Mouse (Mus musculus) liver, embryonic 12.5 days (tissue): ENCODE measurements around the gene Cdh22. TPM values are rescaled to one million over a fixed set of nuclear protein-coding genes. Genes with fewer than 3 reads are reported as not detected.

Experiments used
- ATAC-seq: fragments of 200-750 bp; cut with Nextera tagmentation; 2 replicates; pipeline ENCODE4 v1.8.0; 2017; ENCODE audit warnings: moderate number of reproducible peaks, mild to moderate bottlenecking, moderate library complexity
- H3K27ac ChIP-seq: fragments of 300-500 bp; sonication (generic); 2 replicates; pipeline ENCODE4 v1.5.1; 2016; ENCODE audit warnings: mild to moderate bottlenecking
- H3K27me3 ChIP-seq: fragments of 300-500 bp; sonication (generic); replicated peaks from 2 replicates; pipeline ENCODE4 v1.6.1; 2016; ENCODE audit warnings: mild to moderate bottlenecking, moderate library complexity
- H3K36me3 ChIP-seq: fragments of 300-500 bp; sonication (generic); 2 replicates; pipeline ENCODE4 v1.6.1; 2016; ENCODE audit warnings: mild to moderate bottlenecking, moderate library complexity
- H3K4me1 ChIP-seq: fragments of 300-500 bp; sonication (generic); 2 replicates; pipeline ENCODE4 v1.6.1; 2016
- H3K4me2 ChIP-seq: fragments of 300-500 bp; sonication (generic); 2 replicates; pipeline ENCODE4 v1.6.1; 2016; ENCODE audit warnings: mild to moderate bottlenecking, moderate library complexity
- H3K4me3 ChIP-seq: fragments of 300-500 bp; sonication (generic); 2 replicates; pipeline ENCODE4 v1.5.1; 2016; ENCODE audit warnings: mild to moderate bottlenecking, moderate library complexity
- H3K9ac ChIP-seq: fragments of 300-500 bp; sonication (generic); 2 replicates; pipeline ENCODE4 v1.6.1; 2016; ENCODE audit warnings: mild to moderate bottlenecking, moderate library complexity
- H3K9me3 ChIP-seq: fragments of 300-500 bp; sonication (generic); replicated peaks from 2 replicates; pipeline ENCODE4 v1.6.1; 2016; ENCODE audit warnings: mild to moderate bottlenecking, moderate library complexity
- WGBS: fragments of 180-500 bp; shearing (Covaris S2); methylation state at CpG from one replicate; pipeline ENCODE4 v1.1.7; 2016; ENCODE audit not compliant: insufficient replicate concordance; 5-methylcytosine and 5-hydroxymethylcytosine counted together
- polyA plus RNA-seq: library from polyadenylated mRNA; unstranded; fragments of >200 nt; fragmentation: Nextera tagmentation; extraction: Ambion mirVana; gene quantifications from 2 replicates; pipeline ENCODE4 v1.2.1, GENCODE M21; 2016

The Cdh22 gene
- polyA plus RNA-seq, 1 experiment from 2014 or later: 0.07 TPM

DNA sequence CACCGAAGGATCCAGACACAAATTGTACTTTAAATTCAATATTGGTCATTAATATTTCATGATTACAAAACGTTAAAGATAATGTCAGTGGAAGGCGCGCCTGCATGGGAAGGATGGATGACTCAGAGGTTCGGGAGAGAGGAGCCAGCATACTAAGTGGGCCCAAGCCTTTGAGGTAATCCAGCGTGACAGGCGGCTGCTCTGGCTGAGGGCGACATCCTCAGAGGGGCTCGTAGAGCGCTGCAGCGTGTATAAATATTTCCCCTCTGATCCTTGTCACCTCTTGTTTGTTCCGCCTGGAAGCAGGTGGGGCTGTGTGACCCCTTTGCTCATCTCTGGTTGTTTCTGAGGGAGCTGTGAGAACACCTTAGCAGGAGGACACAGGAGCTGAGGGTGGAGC, 103.2 kb downstream of the Cdh22 start:
- H3K9ac ChIP-seq: no peak overlapping the region
- no peak overlapping the region for H3K4me2 ChIP-seq
- peaks cover 61% of the 10 kb centered on the region for H3K27me3 ChIP-seq
- 40% methylated on average over 12 of the region's 12 CpGs for WGBS
- no peaks in the 10 kb centered on the region for H3K9me3 ChIP-seq
- H3K4me1 ChIP-seq: peaks cover 14% of the 10 kb centered on the region
- no peak overlapping the region for H3K4me3 ChIP-seq
- no peaks in the 10 kb centered on the region for H3K36me3 ChIP-seq
- H3K27ac ChIP-seq: no peak overlapping the region
- ATAC-seq: no peak

DNA sequence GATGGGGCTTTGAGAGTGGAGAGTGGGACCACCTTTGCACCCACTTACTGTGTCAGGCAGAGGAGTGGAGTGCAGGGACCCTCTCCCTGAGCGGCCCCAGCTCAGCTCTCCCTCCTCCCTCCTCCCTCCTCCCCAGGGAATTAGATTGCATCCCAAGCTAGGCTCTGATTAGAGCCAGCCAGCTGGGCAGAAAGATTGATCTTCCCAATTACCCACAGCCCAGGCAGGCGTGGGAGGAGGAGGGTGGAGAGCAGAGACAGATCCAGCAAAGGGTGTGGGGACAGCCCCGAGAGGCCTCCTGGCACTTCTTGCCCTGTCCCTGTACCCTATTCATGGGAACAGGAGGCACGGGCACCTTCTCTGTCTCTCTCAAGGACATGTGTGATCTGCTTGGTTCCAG, 105.5 kb downstream of the Cdh22 start:
- H3K27ac ChIP-seq: no peak overlapping the region
- no peak overlapping the region for H3K4me3 ChIP-seq
- WGBS: 46% methylated on average over 4 of the region's 4 CpGs
- H3K36me3 ChIP-seq: no peaks in the 10 kb centered on the region
- H3K27me3 ChIP-seq: peaks cover 56% of the 10 kb centered on the region
- no peak overlapping the region for H3K9ac ChIP-seq
- H3K4me2 ChIP-seq: no peak overlapping the region
- H3K9me3 ChIP-seq: no peaks in the 10 kb centered on the region
- no peak for ATAC-seq
- peaks cover 8% of the 10 kb centered on the region; the same call in 1 of the 2 replicates for H3K4me1 ChIP-seq

DNA sequence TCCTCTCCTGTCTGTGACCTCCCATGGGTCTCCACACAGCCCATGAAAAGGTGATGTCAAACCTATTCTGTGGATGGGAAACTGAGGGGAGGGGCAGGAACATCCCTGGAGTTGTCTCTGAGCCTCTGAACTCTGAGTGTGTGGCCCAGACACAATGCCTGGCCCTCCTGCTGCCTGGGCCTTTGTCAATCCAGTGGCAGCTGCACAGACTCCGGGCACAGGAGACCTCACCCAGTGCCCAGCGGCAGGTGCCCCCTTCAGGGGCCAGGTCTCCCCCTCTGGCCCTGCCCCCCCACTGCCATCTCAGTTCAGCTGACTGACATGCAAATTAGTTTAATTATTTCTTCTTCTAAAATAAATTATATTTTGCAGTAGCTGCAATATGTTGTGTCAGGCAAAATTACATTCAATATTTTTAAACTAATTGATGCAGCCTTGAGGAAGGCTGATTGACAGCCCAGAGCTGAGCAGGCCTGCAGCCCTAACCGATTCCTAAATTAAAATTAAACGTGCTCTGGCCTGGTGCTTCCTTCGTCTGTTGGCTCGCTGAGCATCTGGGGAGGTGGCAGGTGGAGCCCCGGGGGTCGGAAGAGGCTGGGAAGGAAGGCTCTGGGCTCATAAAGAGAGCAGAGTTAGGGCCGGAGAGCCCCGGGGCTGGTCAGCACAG, 107.6 kb downstream of the Cdh22 start:
- Histone ChIP-seq H3K36me3 (no peaks in the 10 kb centered on the region), H3K4me1 (no peaks in the 10 kb centered on the region), H3K27me3 (peaks cover 45% of the 10 kb centered on the region), H3K4me3 (no peak overlapping the region), H3K27ac (no peak overlapping the region), H3K9ac (no peak overlapping the region), H3K9me3 (no peaks in the 10 kb centered on the region), H3K4me2 (no peak overlapping the region)
- ATAC-seq: no peak
- WGBS: 57% methylated on average over 10 of the region's 10 CpGs

- no peak overlapping the region for H3K9ac ChIP-seq
- peaks cover 61% of the 10 kb centered on the region for H3K27me3 ChIP-seq
- WGBS: 24% methylated on average over 10 of the region's 10 CpGs
- no peaks in the 10 kb centered on the region for H3K4me1 ChIP-seq
- H3K36me3 ChIP-seq: no peaks in the 10 kb centered on the region
- no peak overlapping the region for H3K4me2 ChIP-seq
- no peak overlapping the region for H3K4me3 ChIP-seq
- no peak overlapping the region for H3K27ac ChIP-seq
- no peaks in the 10 kb centered on the region for H3K9me3 ChIP-seq
- ATAC-seq: no peak
Observed at GRCm38 (mm10) chr2:165121206-165121840, 113.3 kb downstream of the Cdh22 start.

DNA sequence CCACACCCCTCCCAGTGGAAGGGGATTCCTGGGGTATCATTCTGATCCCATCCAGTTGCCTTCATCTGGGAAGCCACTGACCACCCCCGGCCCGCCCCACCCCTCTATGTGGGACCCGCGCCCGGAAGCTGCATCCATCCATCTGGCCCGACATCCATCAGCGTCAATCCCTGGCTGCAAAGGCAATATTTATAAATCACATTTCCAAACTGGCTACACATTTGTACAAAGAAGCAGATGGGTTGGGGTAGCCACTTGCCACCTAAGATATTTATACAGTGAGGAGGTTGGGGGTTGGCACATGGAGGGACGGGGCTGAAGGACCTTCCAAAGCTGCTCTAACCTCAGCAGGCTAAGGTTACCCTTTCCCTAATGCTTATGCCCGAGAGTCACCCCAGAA, 113.9 kb downstream of the Cdh22 start:
- H3K9me3 ChIP-seq: no peaks in the 10 kb centered on the region
- no peak overlapping the region for H3K27ac ChIP-seq
- no peak overlapping the region for H3K4me2 ChIP-seq
- WGBS: 69% methylated on average over 9 of the region's 9 CpGs
- H3K9ac ChIP-seq: no peak overlapping the region
- peaks cover 62% of the 10 kb centered on the region for H3K27me3 ChIP-seq
- H3K36me3 ChIP-seq: no peaks in the 10 kb centered on the region
- no peaks in the 10 kb centered on the region for H3K4me1 ChIP-seq
- no peak for ATAC-seq
- no peak overlapping the region for H3K4me3 ChIP-seq

GRCm38 (mm10) chr2:165113733-165114132, 120.9 kb downstream of the Cdh22 start:
- 0 out of 2 replicates have a peak, but pooled peaks cover 3% of the 10 kb centered on the region for H3K4me1 ChIP-seq
- no peaks in the 10 kb centered on the region for H3K9me3 ChIP-seq
- no peak overlapping the region for H3K9ac ChIP-seq
- H3K36me3 ChIP-seq: no peaks in the 10 kb centered on the region
- WGBS: 20% methylated on average over 11 of the region's 11 CpGs
- no peak overlapping the region for H3K4me3 ChIP-seq
- H3K27me3 ChIP-seq: peaks cover 100% of the 10 kb centered on the region
- no peak for ATAC-seq
- H3K4me2 ChIP-seq: no peak overlapping the region
- no peak overlapping the region for H3K27ac ChIP-seq

DNA sequence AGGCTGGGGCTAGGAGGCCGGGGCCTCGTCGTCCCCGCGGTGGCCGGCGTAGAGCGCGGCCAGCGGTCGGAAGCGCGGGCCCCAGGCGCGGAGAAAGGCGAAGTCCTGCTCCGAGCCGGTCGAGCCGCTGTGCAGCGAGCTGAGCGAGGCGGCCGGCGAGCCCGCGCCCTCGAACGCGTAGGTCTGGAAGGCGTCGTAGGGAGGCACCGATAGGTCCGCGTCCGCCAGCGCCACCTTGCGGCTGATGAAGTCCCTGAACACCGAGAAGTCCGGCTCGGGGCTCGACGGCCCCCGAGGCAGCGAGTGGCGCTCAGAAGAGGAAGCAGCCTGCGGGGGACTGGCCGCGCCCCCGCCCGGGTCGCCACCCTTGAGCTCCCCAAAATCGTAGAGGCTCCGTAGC, 122.5 kb downstream of the Cdh22 start:
- Histone ChIP-seq H3K4me1 (0 out of 2 replicates have a peak, but pooled peaks cover 3% of the 10 kb centered on the region), H3K4me2 (peak overlapping the region; percentile 8; the same call in 1 of the 2 replicates), H3K9ac (no peak overlapping the region), H3K9me3 (no peaks in the 10 kb centered on the region), H3K4me3 (no peak overlapping the region), H3K27ac (no peak overlapping the region), H3K36me3 (no peaks in the 10 kb centered on the region), H3K27me3 (peaks cover 99% of the 10 kb centered on the region)
- peak; percentile 59 for ATAC-seq
- 1% methylated on average over 54 of the region's 54 CpGs for WGBS

- WGBS: 26% methylated on average over 18 of the region's 18 CpGs
- Histone ChIP-seq H3K4me1 (no peaks in the 10 kb centered on the region), H3K9me3 (no peaks in the 10 kb centered on the region), H3K27ac (no peak overlapping the region), H3K4me2 (no peak overlapping the region), H3K27me3 (peaks cover 90% of the 10 kb centered on the region), H3K36me3 (no peaks in the 10 kb centered on the region), H3K9ac (no peak overlapping the region), H3K4me3 (no peak overlapping the region)
- ATAC-seq: no peak
Observed at GRCm38 (mm10) chr2:165106585-165106984, 128.1 kb downstream of the Cdh22 start.

DNA sequence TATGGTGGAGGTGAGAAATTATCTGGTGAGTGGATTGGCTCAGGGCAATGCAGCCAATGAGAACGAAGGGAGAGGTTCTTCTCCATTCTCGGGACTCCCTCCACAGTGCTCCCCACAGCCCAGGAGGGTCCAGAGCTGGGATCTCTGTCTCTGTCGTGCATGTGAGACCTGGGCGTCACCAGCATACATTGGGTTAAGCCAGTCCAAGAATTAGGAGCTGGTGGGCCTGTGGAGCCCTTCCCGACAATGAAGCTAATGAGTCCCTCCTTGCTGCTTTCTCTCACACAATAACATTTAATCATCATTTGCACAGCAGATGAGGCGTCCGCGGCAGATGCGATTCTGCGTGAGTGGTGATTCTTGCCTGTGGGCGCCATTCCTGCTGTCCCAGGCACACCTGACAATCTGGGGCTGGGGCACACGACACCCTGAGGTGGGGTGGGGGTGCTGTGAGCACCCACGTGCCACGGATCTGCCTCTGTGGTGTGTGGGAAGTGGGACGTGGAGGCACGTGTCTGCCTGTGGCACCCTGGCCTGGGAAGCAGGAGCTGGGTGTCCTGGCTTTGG, 129.1 kb downstream of the Cdh22 start:
- no peaks in the 10 kb centered on the region for H3K36me3 ChIP-seq
- no peak overlapping the region for H3K9ac ChIP-seq
- H3K9me3 ChIP-seq: no peaks in the 10 kb centered on the region
- 62% methylated on average over 16 of the region's 16 CpGs for WGBS
- H3K4me1 ChIP-seq: no peaks in the 10 kb centered on the region
- H3K27ac ChIP-seq: no peak overlapping the region
- H3K4me2 ChIP-seq: no peak overlapping the region
- H3K27me3 ChIP-seq: peaks cover 87% of the 10 kb centered on the region
- no peak overlapping the region for H3K4me3 ChIP-seq
- no peak for ATAC-seq

DNA sequence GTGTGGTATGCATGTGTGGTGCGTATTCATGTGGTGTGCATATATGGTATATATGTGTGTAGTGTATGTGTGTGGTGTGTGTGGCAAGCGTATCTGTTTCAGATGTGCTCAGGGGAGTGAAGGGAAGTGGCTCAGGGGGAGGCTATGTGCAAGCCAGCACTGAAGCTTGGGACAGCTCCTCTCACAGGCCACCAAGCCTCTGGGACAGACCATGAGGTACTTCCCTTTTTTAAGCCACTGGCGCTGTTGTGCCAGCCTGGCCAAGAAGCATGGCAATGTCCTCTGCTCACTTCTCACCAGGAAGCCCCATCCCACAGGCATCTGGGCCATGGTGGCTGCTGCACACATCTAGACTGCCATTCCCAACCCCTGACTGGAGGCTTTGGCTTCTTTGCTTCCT, 131.7 kb downstream of the Cdh22 start:
- H3K36me3 ChIP-seq: no peaks in the 10 kb centered on the region
- no peaks in the 10 kb centered on the region for H3K4me1 ChIP-seq
- H3K27ac ChIP-seq: no peak overlapping the region
- H3K4me3 ChIP-seq: no peak overlapping the region
- ATAC-seq: no peak
- H3K4me2 ChIP-seq: no peak overlapping the region
- H3K9ac ChIP-seq: no peak overlapping the region
- WGBS: 58% methylated on average over 3 of the region's 3 CpGs
- H3K27me3 ChIP-seq: peaks cover 85% of the 10 kb centered on the region
- H3K9me3 ChIP-seq: no peaks in the 10 kb centered on the region

DNA sequence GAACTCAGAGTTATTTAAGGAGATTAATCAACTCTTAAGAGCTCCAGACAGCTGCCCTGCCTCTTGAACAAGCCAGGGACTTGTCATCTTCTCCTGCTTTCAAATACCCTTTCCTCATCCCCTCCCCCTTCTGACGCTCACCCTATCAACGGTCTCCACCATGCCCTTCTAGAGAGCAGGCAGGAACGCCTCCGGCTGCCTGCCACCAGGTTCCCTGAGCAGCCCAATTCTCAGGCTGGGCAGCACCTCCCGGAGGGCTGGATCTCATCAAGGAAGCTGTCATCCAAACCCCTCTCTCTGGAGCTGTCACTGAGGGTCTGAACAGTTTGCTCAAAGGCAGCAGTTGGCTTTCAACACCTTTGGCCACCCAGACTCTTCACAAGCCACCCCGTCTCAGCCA, 133.9 kb downstream of the Cdh22 start:
- H3K27ac ChIP-seq: no peak overlapping the region
- no peaks in the 10 kb centered on the region for H3K4me1 ChIP-seq
- H3K36me3 ChIP-seq: no peaks in the 10 kb centered on the region
- no peak for ATAC-seq
- no peaks in the 10 kb centered on the region for H3K9me3 ChIP-seq
- no peak overlapping the region for H3K4me2 ChIP-seq
- WGBS: 8% methylated on average over 6 of the region's 6 CpGs
- H3K9ac ChIP-seq: no peak overlapping the region
- H3K27me3 ChIP-seq: peaks cover 86% of the 10 kb centered on the region
- H3K4me3 ChIP-seq: no peak overlapping the region

DNA sequence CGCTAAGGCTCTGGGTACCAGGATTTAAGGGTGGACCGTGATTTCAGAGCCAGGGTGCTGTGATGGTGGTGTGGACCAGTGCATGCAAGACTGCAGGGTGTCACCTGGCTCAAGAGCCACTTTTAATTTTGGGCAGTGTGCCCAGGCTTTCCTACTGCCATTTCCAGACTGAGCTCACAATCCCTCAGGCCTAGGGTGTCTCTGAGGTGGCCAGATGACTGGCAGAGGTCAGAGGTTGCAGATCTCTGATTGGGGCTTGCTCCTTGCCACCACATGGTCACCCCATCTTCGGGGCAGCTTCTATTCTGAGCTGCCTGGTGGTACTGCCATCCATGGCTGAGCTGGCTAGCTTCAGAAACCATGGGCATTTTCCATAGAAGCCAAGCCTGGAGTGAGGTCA, 135.8 kb downstream of the Cdh22 start:
- ATAC-seq: no peak

More for the DNA sequence above, 135.8 kb downstream of the Cdh22 start:
- peaks cover 87% of the 10 kb centered on the region for H3K27me3 ChIP-seq
- WGBS: 62% methylated on average over 3 of the region's 3 CpGs
- H3K4me3 ChIP-seq: no peak overlapping the region
- H3K4me1 ChIP-seq: no peaks in the 10 kb centered on the region
- no peaks in the 10 kb centered on the region for H3K9me3 ChIP-seq
- no peak overlapping the region for H3K4me2 ChIP-seq
- no peaks in the 10 kb centered on the region for H3K36me3 ChIP-seq
- no peak overlapping the region for H3K9ac ChIP-seq
- no peak overlapping the region for H3K27ac ChIP-seq
